Mouse (Mus musculus) stomach, postnatal 0 days (tissue): ENCODE results near the gene Tent4a.

Experiments used
- CTCF ChIP-seq: IDR thresholded peaks from 2 replicates; pipeline ENCODE4 v1.5.1; 2016; ENCODE audit warnings: antibody characterized with exemption, low read depth, mild to moderate bottlenecking, moderate library complexity
- EP300 ChIP-seq: optimal IDR thresholded peaks from 2 replicates; pipeline ENCODE3; 2016; ENCODE audit warnings: antibody characterized with exemption

DNA sequence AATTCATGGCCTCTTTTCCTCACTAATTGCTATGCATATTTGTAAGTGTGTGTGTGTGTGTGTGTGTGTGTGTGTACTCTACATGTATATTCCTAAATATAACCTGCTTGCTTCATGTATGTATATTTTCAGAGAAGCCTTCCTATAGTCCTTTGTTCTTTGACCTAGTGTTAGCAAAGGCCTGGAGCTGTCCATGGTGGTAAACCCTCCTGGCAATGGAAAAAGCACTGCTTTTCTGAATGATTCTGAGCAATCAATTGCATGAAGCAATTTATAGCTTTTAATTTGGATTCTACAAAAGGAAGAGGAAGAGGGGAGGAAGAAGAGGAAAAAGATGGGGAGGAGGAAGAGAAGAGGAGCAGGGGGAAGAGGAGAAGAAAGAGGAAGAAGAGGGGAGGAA, 22.3 kb upstream of the Tent4a start:
- no peak for TF ChIP-seq CTCF
- TF ChIP-seq EP300: no peak
